ENCODE assay signal across 7 mouse cellular contexts in the genomic region with DNA sequence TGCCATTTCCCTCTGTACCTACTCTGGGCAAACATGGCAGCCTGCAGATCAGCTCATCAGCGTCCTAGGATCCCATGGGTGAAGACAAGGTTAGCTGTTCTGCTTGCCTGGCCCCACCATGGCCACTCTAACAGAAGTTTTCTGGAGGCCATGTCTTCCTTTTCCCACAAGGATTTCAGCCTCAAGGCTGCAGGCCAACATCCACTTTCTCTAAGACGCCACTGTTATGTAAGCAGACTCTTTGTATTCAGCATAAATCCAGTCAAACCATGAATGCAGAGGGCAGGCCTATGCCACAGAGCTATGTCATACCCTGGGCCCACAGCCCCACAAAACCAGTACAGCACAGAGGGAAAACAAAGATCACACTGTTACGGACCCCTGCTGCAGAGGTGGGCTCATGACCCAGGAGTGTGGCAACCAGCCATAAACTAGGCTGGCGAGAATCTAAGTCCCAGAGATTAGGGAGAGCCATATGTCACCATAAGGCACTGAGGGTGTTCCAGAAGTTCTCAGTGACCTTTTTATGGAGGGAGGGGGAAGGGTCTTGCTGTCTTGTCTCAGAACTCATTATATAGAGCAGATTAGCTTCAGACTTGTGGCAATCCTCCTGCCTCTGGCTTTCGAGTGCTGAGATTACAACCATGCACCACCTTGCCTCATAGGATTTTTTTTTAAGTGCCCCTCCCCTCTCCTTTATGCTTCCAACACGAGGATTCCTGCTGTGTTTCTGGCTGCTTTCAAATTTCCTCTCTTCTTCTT.
DNase-seq lines count a peak whose midpoint lies in the region; ATAC-seq and TF ChIP-seq lines count a peak whose summit lies in the region.

No protein-coding gene starts in this region.

- 30% methylated on average over 6 of the region's 6 CpGs for WGBS in forebrain, postnatal 0 days
- WGBS in limb, embryonic 13.5 days, result 35% methylated on average over 6 of the region's 6 CpGs
- 59% methylated on average over 6 of the region's 6 CpGs for WGBS in stomach, embryonic 15.5 days
- WGBS in thymus, adult 2 months, result 83% methylated on average over 6 of the region's 6 CpGs

- intact Hi-C loops in left cerebral cortex, postnatal 4 days (cut with DNase I), result no loop called here

- no peaks in the 10 kb centered on the region for H3K36me3 ChIP-seq in forebrain, postnatal 0 days (ENCODE audit: insufficient read depth)
- H3K36me3 ChIP-seq in limb, embryonic 13.5 days, result no peaks in the 10 kb centered on the region
- no peaks in the 10 kb centered on the region for H3K36me3 ChIP-seq in stomach, embryonic 15.5 days
- no peaks in the 10 kb centered on the region for H3K36me3 ChIP-seq in thymus, adult 2 months (ENCODE audit: control insufficient read depth, insufficient read depth, low read length)

- H3K27ac ChIP-seq in forebrain, postnatal 0 days (ENCODE audit: low read depth, low read length), result 0 out of 2 replicates have a peak overlapping the region, but pooled peaks have one; percentile 2
- H3K27ac ChIP-seq in limb, embryonic 13.5 days, result peak overlapping the region; percentile 45
- peak overlapping the region; percentile 48; the same call in 1 of the 2 replicates for H3K27ac ChIP-seq in stomach, embryonic 15.5 days
- no peak overlapping the region for H3K27ac ChIP-seq in thymus, adult 2 months (ENCODE audit: control insufficient read depth, insufficient read depth, low read length)

- H3K4me3 ChIP-seq in forebrain, postnatal 0 days (ENCODE audit: low read depth, low read length), result no peak overlapping the region
- H3K4me3 ChIP-seq in limb, embryonic 13.5 days, result no peak overlapping the region
- no peak overlapping the region for H3K4me3 ChIP-seq in stomach, embryonic 15.5 days (replicated peaks)
- H3K4me3 ChIP-seq in thymus, adult 2 months (ENCODE audit: control insufficient read depth, insufficient read depth, low read length), result no peak overlapping the region

- no peak for TF ChIP-seq CTCF in forebrain, postnatal 0 days (IDR thresholded peaks at IDR 0.05; ENCODE audit: low read depth)
- TF ChIP-seq CTCF in thymus, adult 2 months (IDR thresholded peaks at IDR 0.05; ENCODE audit: borderline replicate concordance, control insufficient read depth, extremely low read depth, insufficient read depth, low read length, poor library complexity), result no peak

- peak; percentile 72 for ATAC-seq in forebrain, postnatal 0 days
- peak; percentile 75 for ATAC-seq in limb, embryonic 13.5 days (ENCODE audit: low FRiP score, low read depth)
- peak; percentile 60; the same call in 1 of the 2 replicates for ATAC-seq in stomach, embryonic 15.5 days (ENCODE audit: insufficient read depth, low FRiP score, low read depth)

- no peak for TF ChIP-seq POLR2A in thymus, adult 2 months (IDR thresholded peaks at IDR 0.05; ENCODE audit: control insufficient read depth, extremely low read depth, insufficient read depth, low read length, poor library complexity)

- DNase-seq in left cerebral cortex, postnatal 4 days, result peak; percentile 20
- DNase-seq in left cerebral cortex, adult 18-20 months (ENCODE audit: low spot score in 2 of 2), result no peak
- DNase-seq in forebrain, postnatal 0 days, result no peak
- DNase-seq in thymus, adult 2 months, result no peak
- no peak for DNase-seq in liver

- no peaks in the 10 kb centered on the region for H3K9me3 ChIP-seq in forebrain, postnatal 0 days (ENCODE audit: low read length)
- no peaks in the 10 kb centered on the region for H3K9me3 ChIP-seq in limb, embryonic 13.5 days
- no peaks in the 10 kb centered on the region for H3K9me3 ChIP-seq in stomach, embryonic 15.5 days

- no peaks in the 10 kb centered on the region for H3K27me3 ChIP-seq in forebrain, postnatal 0 days (ENCODE audit: insufficient read depth, low read length)
- H3K27me3 ChIP-seq in limb, embryonic 13.5 days, result no peaks in the 10 kb centered on the region
- no peaks in the 10 kb centered on the region for H3K27me3 ChIP-seq in stomach, embryonic 15.5 days (replicated peaks)
- H3K27me3 ChIP-seq in thymus, adult 2 months (ENCODE audit: control insufficient read depth, insufficient read depth, low read length), result no peaks in the 10 kb centered on the region

- H3K4me1 ChIP-seq in forebrain, postnatal 0 days (ENCODE audit: insufficient read depth), result 0 out of 2 replicates have a peak, but pooled peaks cover 2% of the 10 kb centered on the region
- H3K4me1 ChIP-seq in limb, embryonic 13.5 days, result peaks cover 13% of the 10 kb centered on the region
- peaks cover 9% of the 10 kb centered on the region for H3K4me1 ChIP-seq in stomach, embryonic 15.5 days
- H3K4me1 ChIP-seq in thymus, adult 2 months (replicated peaks; ENCODE audit: control insufficient read depth, insufficient read depth, low read length), result no peaks in the 10 kb centered on the region

- H3K4me2 ChIP-seq in forebrain, postnatal 0 days (ENCODE audit: low read depth), result no peak overlapping the region
- peak overlapping the region; percentile 29 for H3K4me2 ChIP-seq in limb, embryonic 13.5 days (replicated peaks)
- H3K4me2 ChIP-seq in stomach, embryonic 15.5 days, result no peak overlapping the region

- H3K9ac ChIP-seq in forebrain, postnatal 0 days, result no peak overlapping the region
- no peak overlapping the region for H3K9ac ChIP-seq in limb, embryonic 13.5 days
- no peak overlapping the region for H3K9ac ChIP-seq in stomach, embryonic 15.5 days
